In genomic region chr8:85977588-85978077, GRCm38 (mm10) we compare ENCODE assay signal across 19 mouse cellular contexts.
DNase-seq lines count a peak whose midpoint lies in the region; TF ChIP-seq lines count a peak whose summit lies in the region.
"Had no signal": no experiment of that assay in that cellular context is flagged by ENCODE, and none has a peak within 500 bp of the region (broad histone marks: within the 10 kb centered on the region; RNA-seq: fewer than 3 reads in every experiment).

No protein-coding gene starts in this region.

- H3K4me3 ChIP-seq in layer of hippocampus, adult 2 months = no peak overlapping the region
- no peak overlapping the region for H3K4me3 ChIP-seq in gastrocnemius, adult 2 months
- H3K4me3 ChIP-seq: forebrain, embryonic 12.5 days; hindbrain, embryonic 12.5 days; left cerebral cortex, adult 2 months; neural tube, embryonic 13.5 days had no signal

- no peak overlapping the region for H3K27ac ChIP-seq in layer of hippocampus, adult 2 months
- no peak overlapping the region for H3K27ac ChIP-seq in gastrocnemius, adult 2 months
- H3K27ac ChIP-seq: forebrain, embryonic 12.5 days; hindbrain, embryonic 12.5 days; left cerebral cortex, adult 2 months; neural tube, embryonic 13.5 days had no signal

- peak; percentile 18; the same call in 1 of the 2 replicates for TF ChIP-seq CTCF in layer of hippocampus, adult 2 months (conservative IDR thresholded peaks at IDR 0.05)
- TF ChIP-seq CTCF in gastrocnemius, adult 2 months (IDR thresholded peaks at IDR 0.05) = no peak

- DNase-seq in layer of hippocampus, adult 2 months (ENCODE audit: low spot score in 2 of 2) = no peak
- DNase-seq in layer of hippocampus, adult 9-11 months = no peak
- peak; percentile 4 for DNase-seq in thymus, postnatal 25 days
- no peak for DNase-seq in thymus, postnatal 10 days (ENCODE audit: low spot score in 2 of 2)
- DNase-seq in induced T-regulatory cell, adult 2 months (ENCODE audit: low read depth) = peak; percentile 29
- no peak for DNase-seq in gastrocnemius, adult 2 months
- no peak for DNase-seq in layer of hippocampus, adult 9-10 months (ENCODE audit: low spot score)
- no peak for DNase-seq in layer of hippocampus, postnatal 25 days (ENCODE audit: extremely low spot score in 1 of 2, low spot score in 1 of 2)
- DNase-seq: adrenal gland, postnatal 14 days; cerebellum, adult 9-11 months; embryo, embryonic 11 days; heart, adult 18-20 months; kidney, adult 18-20 months; lung, embryonic 14.5 days; right cerebral cortex, postnatal 4 days had no signal

- intact Hi-C loops in gastrocnemius, adult 2 months (cut with DNase I) = no loop called here

Comparison
In these comparisons a context has a peak if more than half of its experiments do, and no peak if none do; other contexts are left out.
1. DNase-seq: peak in thymus, postnatal 25 days (single experiment) and induced T-regulatory cell, adult 2 months (single experiment); none in layer of hippocampus, adult 2 months (0 of 2), layer of hippocampus, adult 9-11 months (single experiment), thymus, postnatal 10 days (0 of 2), gastrocnemius, adult 2 months (single experiment), layer of hippocampus, adult 9-10 months (single experiment) and layer of hippocampus, postnatal 25 days (0 of 2).